Mouse (Mus musculus) limb, embryonic 14.5 days (tissue): Measurements from ENCODE around the gene Cherp. TPM values are rescaled to one million over a fixed set of nuclear protein-coding genes. Genes with fewer than 3 reads are reported as not detected.
A peak's percentile ranks its signal among the peaks of the same experiment; 100 is the strongest.

Experiments used
- ATAC-seq: fragments of 200-750 bp; cut with Nextera tagmentation; 2 replicates; pipeline ENCODE4 v1.8.0; 2017; ENCODE audit warnings: low read depth, moderate number of reproducible peaks, moderate TSS enrichment; ENCODE audit not compliant: low FRiP score
- DNase-seq: peaks from one replicate; pipeline ENCODE4 v3.0.0-alpha.2; 2015; ENCODE audit warnings: low spot score
- H3K27ac ChIP-seq: fragments of 300-500 bp; sonication (generic); replicated peaks from 2 replicates; pipeline ENCODE4 v1.5.1; 2014; ENCODE audit warnings: low read depth, mild to moderate bottlenecking, low read length, moderate library complexity, mixed read lengths
- H3K27me3 ChIP-seq: fragments of 300-500 bp; sonication (generic); 2 replicates; pipeline ENCODE4 v1.6.1; 2014; ENCODE audit warnings: low read length, mixed read lengths; ENCODE audit not compliant: control insufficient read depth, insufficient read depth
- H3K36me3 ChIP-seq: fragments of 300-500 bp; sonication (generic); 2 replicates; pipeline ENCODE4 v1.6.1; 2014; ENCODE audit warnings: mild to moderate bottlenecking, low read length, moderate library complexity, mixed read lengths; ENCODE audit not compliant: control insufficient read depth, insufficient read depth
- H3K4me1 ChIP-seq: fragments of 300-500 bp; sonication (generic); 2 replicates; pipeline ENCODE4 v1.6.1; 2014; ENCODE audit warnings: antibody characterized with exemption, low read length, mixed read lengths; ENCODE audit not compliant: control insufficient read depth, insufficient read depth
- H3K4me2 ChIP-seq: fragments of 300-500 bp; sonication (generic); replicated peaks from 2 replicates; pipeline ENCODE4 v1.6.1; 2014; ENCODE audit warnings: low read depth, mild to moderate bottlenecking, low read length, moderate library complexity; ENCODE audit not compliant: severe bottlenecking
- H3K4me3 ChIP-seq: fragments of 300-500 bp; sonication (generic); replicated peaks from 2 replicates; pipeline ENCODE4 v1.5.1; 2014; ENCODE audit warnings: low read length
- H3K9ac ChIP-seq: fragments of 300-500 bp; sonication (generic); 2 replicates; pipeline ENCODE4 v1.6.1; 2014; ENCODE audit warnings: mild to moderate bottlenecking, low read depth, low read length, moderate library complexity; ENCODE audit not compliant: severe bottlenecking
- H3K9me3 ChIP-seq: fragments of 300-500 bp; sonication (generic); 2 replicates; pipeline ENCODE4 v1.6.1; 2016; ENCODE audit warnings: low read length; ENCODE audit not compliant: control insufficient read depth
- POLR2A ChIP-seq: fragments of 200-500 bp; IDR thresholded peaks from 2 replicates; pipeline ENCODE4 v1.8.0; 2012; ENCODE audit warnings: inconsistent platforms, mild to moderate bottlenecking, moderate library complexity, borderline replicate concordance; ENCODE audit not compliant: insufficient read depth, insufficient read length; ENCODE audit errors: extremely low read depth
- WGBS: fragments of 180-500 bp; shearing (Covaris S2); extraction: QIAGEN DNeasy Blood & Tissue Kit; methylation state at CpG from one replicate; pipeline ENCODE4 v1.1.7; 2014; 5-methylcytosine and 5-hydroxymethylcytosine counted together
- polyA plus RNA-seq, 2 experiments: library from polyadenylated mRNA; depleted of rRNA in 1 of 2; stranded (reverse) in 1 of 2; unstranded in 1 of 2; fragments of >200 nt; fragmentation: Nextera tagmentation in 1 of 2; extraction: Ambion mirVana in 1 of 2; gene quantifications; 2 replicates each; pipeline versions ENCODE4 v1.2.1 to v1.2.3; 2012 to 2014

The Cherp gene
- polyA plus RNA-seq, 2 experiments, result 58.9 to 110 TPM

- WGBS, result under 1% methylated on average over 54 of the region's 56 CpGs
- Histone ChIP-seq H3K4me2 (peak overlapping the region; percentile 90), H3K36me3 (peaks cover 48% of the 10 kb centered on the region), H3K27ac (peak overlapping the region; percentile 80), H3K4me1 (peaks cover 15% of the 10 kb centered on the region), H3K4me3 (peak overlapping the region; percentile 94), H3K9me3 (no peaks in the 10 kb centered on the region), H3K27me3 (no peaks in the 10 kb centered on the region), H3K9ac (peak overlapping the region; percentile 84)
- no peak for TF ChIP-seq POLR2A
- DNase-seq (peak; percentile 97), ATAC-seq (peak; percentile 98)
Observed at GRCm38 (mm10) chr8:72492622-72493081, 17.6 kb upstream of the Cherp start.

DNA sequence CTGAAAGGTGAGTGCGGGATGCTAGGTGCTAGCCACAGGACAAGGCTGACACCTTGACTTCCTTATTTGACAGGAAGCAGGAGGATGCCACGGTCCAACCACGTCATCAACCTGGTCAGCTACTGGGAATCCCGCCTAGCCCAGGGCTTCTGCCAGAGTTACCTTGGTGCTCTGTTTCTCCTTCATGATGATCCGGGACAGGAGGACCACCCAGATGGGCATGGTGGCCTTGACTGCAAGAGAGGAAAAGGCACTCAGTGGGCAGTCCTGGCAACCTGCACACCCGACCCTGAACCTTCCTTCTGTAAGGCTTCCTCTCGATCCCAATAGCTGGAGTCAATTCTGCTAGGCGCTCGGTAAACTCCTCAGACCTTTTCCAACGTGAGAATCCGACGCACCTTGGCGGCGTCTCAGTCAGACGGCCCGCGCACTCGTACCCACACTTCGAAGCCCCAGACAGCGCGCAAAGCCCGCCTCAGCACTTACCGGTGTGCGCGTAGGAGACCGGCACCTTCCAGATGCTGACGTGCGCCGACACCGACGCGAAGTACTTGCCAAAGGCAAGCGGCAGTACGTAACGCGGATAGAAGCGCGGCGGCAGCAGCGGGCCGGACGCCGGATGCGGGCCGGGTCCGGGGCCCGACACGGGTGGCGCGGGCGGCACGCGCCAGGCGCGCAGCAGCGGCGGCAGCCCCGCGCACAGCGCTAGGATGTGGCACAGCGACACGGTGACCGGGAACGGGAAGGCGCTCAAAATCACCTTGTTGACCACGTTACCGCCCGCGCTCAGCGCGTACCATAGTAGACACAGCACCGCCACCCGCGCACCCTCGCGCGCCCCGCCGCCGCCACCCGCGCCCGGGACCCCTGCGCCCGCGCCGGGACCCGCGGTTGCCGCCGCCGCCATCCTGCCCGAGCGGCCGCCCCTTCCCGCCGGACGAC, 16.9 kb upstream of the Cherp start, which contains the start of gene Slc35e1:
Gene Slc35e1 (minus strand): TSS at position 935 of the 942 bp plus-strand sequence.
- H3K27ac ChIP-seq, result peak within 1 kb of the TSS; percentile 80
- no peak for TF ChIP-seq POLR2A
- peak within 1 kb of the TSS; percentile 90 for H3K4me2 ChIP-seq
- peaks cover 51% of the 10 kb centered on the region for H3K36me3 ChIP-seq
- DNase-seq (no peak), ATAC-seq (peak; percentile 2)
- H3K27me3 ChIP-seq, result no peaks in the 10 kb centered on the region
- WGBS, result under 1% methylated on average over 70 of the region's 98 CpGs
- peaks cover 15% of the 10 kb centered on the region for H3K4me1 ChIP-seq
- peak within 1 kb of the TSS; percentile 84 for H3K9ac ChIP-seq
- peak within 1 kb of the TSS; percentile 94 for H3K4me3 ChIP-seq
- no peaks in the 10 kb centered on the region for H3K9me3 ChIP-seq

DNA sequence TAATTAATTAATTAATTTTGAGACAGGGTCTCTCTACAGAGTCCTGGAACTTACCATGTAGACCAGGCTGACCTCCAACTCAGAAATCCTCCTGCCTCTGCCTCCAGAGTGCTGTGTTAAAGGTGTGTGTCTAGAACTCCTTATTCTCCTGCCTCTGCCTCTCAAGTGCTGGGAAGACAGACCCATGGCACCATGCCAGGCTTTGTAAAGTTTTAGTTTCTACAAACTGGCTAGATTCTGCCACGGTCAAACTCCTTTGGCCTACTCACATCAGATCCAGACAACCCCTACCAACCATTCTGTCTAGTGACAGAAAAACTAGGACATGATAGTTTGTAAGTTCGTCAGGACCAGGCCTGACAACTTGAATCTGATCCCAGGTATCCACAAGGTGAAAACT, 16.0 kb upstream of the Cherp start:
- H3K9ac ChIP-seq, result peak overlapping the region; percentile 84; the same call in 1 of the 2 replicates
- DNase-seq, result no peak

DNA sequence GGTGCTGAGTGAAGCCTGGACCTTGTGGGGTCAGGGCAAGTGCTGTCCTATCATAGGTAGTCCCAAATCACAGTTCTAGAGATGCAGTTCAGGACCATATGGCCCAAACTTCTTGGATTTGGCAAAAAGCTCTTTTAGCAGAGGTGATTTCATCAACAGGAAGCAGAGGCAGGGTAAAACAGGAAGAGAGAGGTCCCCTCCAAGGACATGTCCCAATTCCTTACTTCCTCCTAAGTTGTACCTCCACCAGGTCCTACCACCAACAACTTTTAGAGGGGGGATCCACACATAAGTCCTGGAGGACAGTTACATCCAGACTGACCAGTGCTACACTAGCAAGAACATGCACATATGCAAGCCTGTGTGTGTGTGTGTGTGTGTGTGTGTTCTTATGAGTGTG, 12.0 kb upstream of the Cherp start:
- no peak for TF ChIP-seq POLR2A
- no peak overlapping the region for H3K4me2 ChIP-seq
- peaks cover 6% of the 10 kb centered on the region for H3K4me1 ChIP-seq
- no peak for ATAC-seq
- H3K27ac ChIP-seq, result no peak overlapping the region
- H3K27me3 ChIP-seq, result no peaks in the 10 kb centered on the region
- H3K36me3 ChIP-seq, result peaks cover 65% of the 10 kb centered on the region
- DNase-seq, result no peak
- H3K9me3 ChIP-seq, result no peaks in the 10 kb centered on the region
- no peak overlapping the region for H3K4me3 ChIP-seq
- H3K9ac ChIP-seq, result no peak overlapping the region

More for the DNA sequence above, 16.0 kb upstream of the Cherp start:
- Histone ChIP-seq H3K36me3 (peaks cover 51% of the 10 kb centered on the region), H3K4me2 (peak overlapping the region; percentile 90), H3K27me3 (no peaks in the 10 kb centered on the region), H3K27ac (no peak overlapping the region), H3K4me3 (peak overlapping the region; percentile 94), H3K4me1 (peaks cover 15% of the 10 kb centered on the region), H3K9me3 (no peaks in the 10 kb centered on the region)
- ATAC-seq, result no peak
- no peak for TF ChIP-seq POLR2A
- WGBS, result 91% methylated on average over 2 of the region's 2 CpGs

DNA sequence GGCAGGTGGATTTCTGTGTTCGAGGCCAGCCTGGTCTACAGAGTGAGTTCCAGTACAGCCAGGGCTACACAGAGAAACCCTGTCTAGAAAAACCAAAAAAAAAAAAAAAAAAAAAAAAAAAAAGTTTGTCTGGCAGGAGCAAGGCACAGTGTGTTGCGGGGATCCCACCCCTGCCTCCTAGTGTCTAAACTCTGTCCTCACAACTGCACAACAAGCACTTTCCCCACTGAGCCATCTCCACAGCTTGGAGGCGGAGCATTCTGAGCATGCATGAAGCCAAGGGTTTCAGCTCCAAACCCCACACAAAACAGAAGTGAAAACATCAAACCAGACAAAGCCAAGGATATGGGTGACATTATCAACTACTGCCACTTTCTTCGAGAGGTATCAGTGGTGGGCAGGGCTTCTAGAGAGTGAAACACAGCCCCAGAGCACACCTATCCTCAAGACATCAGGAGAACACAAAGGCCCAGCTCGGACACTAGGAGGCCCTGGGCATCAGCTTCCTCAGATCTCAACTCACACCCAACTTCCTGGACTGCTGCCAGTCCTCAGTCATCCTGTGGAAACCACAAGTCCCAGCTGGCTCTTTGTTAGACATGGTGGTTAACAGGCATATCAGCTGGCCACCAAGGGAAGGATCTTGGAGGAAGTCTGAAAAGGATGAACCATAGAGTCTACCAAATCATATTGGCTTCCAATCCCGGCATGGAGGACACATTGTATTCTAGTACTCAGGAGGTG, 10.6 kb upstream of the Cherp start:
- no peak overlapping the region for H3K27ac ChIP-seq
- no peak overlapping the region for H3K4me3 ChIP-seq
- no peaks in the 10 kb centered on the region for H3K9me3 ChIP-seq
- TF ChIP-seq POLR2A, result no peak
- no peak for ATAC-seq
- peaks cover 72% of the 10 kb centered on the region for H3K36me3 ChIP-seq
- no peak for DNase-seq
- H3K4me2 ChIP-seq, result no peak overlapping the region
- H3K4me1 ChIP-seq, result no peaks in the 10 kb centered on the region
- 84% methylated on average over 6 of the region's 6 CpGs for WGBS
- H3K9ac ChIP-seq, result no peak overlapping the region
- H3K27me3 ChIP-seq, result no peaks in the 10 kb centered on the region
